Mouse (Mus musculus): ENCODE measurements at regions not wholly inside any gene's neighbourhood (a gene's known extent, or its start where the extent isn't known, plus 50 kb on each side); places are given as distances from the start of the nearest gene placed in this dataset.
A peak's percentile ranks its signal among the peaks of the same experiment; 100 is the strongest.

DNA sequence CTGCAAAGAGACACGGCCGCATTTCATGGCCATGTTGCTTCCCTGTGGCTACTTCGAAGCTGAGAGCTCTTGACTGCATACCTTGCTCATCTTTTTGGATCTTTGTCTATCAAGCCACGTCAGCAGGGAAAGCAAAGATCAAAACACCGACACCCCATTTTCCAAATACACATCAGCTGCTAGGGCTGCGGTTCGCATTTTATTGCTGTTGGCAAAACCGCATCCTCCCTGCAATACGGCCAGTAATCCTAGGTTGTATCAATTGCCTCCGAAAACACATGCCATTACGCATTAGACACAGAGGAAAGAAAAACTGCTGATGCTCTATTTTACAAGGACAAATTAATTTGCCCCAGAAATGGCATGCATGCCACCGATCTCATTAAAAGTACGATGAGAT, 136.5 kb upstream of the Spdye4c start:
- no peak for ATAC-seq (ENCODE audit: insufficient number of reproducible peaks, low FRiP score, low TSS enrichment)

DNA sequence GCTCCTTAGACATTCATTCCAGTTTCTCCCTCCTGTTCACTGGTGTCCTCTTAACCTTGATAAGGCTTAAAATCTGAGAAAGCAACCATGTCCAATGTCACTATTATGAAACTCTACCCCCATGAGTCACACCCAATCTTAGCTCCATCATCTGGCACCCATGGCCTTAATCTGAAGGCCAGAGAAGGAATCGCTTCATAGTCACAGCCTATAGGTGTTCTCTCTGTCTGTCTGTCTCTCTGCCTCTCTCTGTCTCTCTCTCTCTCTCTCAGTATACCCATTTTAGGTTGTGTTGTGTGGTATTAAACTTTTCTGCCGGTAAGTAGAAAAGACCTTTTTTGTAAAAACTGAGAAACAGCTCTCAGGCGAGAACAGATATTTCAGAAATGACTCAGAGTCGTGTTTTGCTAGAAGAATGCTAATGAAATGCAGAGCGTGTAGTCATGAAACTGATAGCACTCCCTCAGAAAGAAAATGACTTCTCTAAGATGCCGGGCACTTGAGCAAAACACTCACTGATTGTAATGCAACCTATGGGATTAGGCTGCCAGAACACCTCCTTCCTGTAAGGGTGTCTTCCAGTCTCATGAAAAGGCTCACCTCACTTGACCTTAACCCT, 133.3 kb upstream of the Spdye4c start:
- ATAC-seq (ENCODE audit: insufficient number of reproducible peaks, low FRiP score, low TSS enrichment): no peak

DNA sequence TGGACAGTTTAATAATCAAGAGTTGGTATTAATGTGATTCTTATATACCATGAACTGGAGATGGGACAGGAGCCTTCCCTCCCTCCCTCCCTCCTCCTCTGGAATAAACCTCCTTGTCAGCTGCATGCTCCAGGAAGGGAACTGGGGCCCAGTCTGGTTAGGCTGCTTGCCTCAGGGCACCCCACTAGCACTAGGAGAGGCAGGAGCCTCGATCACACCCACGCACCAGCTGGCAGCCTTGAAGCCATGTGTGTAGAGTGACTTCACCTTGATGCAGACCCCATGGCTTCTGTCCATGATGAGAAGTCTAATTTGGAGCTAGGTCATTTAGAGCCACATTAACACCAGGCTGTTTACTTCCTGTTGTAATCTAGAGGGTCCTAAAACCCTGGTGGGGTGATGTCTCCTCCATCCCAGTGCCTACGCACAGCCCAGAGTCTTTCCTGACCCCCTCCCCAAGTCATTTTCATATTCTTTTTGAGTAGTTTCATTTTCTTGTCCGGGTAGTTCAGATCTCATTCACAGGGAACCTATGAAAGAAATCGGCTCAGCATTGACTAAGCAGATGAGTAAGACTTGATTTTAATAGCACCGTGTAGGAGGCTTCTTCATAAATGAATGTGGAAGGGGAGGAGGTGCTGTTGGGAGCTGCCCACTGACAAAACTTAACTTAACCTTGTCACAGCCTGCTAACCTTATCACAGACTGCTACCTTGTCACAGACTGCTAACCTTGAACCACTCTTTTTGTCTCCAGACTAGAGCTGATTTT, 125.6 kb upstream of the Spdye4c start:
- ATAC-seq (ENCODE audit: insufficient number of reproducible peaks, low FRiP score, low TSS enrichment): peak; percentile 69

DNA sequence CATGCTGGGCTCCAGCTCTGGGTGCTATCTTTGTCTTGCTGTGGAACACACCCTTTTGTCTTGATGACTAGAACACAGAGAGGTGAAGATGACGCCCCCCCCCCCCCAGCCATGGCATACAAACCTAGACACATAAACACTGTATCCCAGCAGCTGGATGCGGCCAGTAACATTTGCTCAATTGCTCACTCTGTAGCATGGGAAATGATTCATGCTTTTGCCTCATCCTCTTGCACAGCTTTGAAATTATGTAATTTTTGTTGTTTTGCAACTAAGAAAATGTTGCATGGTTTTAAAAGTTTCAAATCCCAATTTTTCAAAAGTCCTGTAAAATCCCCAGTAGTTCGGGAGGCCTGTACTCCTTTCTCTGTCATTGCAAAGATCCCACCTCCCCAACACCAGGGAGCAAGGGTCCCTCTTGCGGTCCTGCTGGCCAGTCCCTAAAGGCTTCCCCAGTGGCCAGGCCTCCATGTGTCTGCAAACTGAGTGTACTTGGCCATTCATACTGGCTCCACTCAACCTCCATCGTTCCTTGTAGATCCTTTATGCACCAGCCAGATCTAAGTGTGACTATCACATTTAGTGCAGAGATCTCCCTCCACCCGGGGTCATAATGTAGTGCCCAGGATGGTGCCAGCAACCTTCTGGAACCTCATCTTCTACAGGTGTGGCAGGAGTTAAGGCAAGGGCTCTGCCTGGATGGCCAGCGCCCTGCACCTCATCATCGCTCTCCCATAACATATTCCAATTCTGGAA, 123.3 kb upstream of the Spdye4c start:
- no peak for ATAC-seq (ENCODE audit: insufficient number of reproducible peaks, low FRiP score, low TSS enrichment)

DNA sequence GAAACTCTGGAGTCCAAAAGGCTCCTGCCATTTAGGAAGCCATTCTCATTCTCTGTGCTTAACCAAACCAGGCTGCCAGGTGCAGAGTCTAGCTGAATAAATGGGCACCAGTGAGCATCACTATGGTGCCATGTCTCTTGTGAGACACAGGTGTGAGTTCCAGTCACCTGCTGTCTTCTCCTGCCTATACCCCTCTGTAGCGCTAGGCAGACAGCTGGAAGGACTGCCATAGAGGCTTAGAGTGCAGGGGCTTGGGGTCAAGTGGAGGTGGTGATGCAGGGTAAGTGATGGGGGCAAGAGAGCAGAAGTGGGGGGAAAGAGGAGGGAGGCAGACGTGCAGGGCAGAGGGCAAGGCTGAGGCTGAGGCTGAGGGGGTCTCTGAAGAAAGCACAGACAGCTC, 122.7 kb upstream of the Spdye4c start:
- ATAC-seq (ENCODE audit: insufficient number of reproducible peaks, low FRiP score, low TSS enrichment): no peak

DNA sequence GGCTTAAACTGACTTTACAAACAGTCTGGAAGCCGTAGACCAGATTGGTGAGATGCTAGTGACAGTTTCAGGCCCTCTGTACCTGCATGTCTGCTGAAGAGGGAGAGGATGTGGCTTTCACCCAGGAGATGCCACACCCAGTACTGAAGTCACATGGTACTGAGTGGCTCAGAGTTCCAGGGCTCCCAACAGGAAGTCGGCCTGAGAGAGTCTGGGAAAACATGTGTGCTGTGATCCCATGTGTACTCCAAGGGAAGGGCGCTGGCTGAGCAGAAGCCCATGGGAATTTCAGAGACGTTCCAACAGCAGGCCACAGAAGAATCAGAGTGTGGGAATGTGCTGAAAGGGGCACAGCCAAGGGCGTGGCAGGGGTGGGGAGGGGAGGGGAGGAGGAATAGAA, 120.7 kb upstream of the Spdye4c start:
- ATAC-seq (ENCODE audit: insufficient number of reproducible peaks, low FRiP score, low TSS enrichment): no peak

DNA sequence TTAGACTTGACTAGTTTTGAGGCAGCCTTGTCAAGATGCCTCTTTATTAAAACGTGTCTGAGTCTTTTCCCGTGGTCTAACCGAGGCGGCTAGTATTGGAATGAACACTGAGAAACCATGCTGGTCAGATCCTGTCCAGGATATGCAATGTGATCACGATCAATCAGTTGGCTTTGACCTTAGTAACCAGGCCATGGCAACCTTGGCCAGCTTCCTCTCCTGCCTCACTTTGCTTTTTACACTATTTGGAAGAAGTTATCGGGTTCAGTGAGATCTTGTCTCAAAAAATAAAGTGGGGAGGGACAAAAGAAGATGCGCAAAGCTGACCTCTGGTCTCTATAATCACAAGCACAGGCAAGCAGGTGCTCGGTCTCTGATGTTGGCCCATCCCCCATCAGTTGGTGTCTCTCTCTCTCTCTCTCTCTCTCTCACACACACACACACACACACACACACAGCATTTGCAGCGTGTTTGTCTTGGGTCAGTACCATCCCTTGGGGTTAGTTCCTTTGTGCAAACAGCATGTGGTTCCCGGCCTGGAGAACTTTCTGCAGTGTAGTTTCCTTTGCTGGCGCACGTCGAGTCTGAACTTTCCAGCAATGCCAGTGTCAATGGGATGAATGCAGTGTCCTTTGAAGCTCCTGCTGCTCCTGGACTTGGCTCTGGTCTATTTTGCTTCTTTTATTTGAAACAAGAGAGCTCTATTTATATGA, 117.6 kb upstream of the Spdye4c start:
- no peak for ATAC-seq (ENCODE audit: insufficient number of reproducible peaks, low FRiP score, low TSS enrichment)

DNA sequence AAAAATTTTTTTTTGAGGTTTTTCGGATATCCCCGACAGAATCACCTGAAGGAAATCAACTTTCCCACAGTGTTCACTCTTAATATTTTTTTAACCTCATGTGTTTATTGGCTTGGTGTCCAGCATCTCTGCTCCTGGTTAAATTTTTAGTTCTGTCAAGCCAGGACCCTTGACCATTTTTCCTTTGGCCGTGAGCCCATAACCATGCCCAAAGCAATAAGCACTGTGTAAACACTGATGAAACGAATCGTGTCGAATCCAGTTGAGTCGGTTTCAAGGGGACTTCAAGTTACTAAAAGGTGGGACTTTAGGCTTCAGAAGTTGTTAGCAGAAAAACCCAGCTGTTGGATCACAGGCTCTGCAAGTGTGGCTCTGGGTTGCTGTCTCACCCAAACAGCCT, 117.0 kb upstream of the Spdye4c start:
- ATAC-seq (ENCODE audit: insufficient number of reproducible peaks, low FRiP score, low TSS enrichment): no peak

DNA sequence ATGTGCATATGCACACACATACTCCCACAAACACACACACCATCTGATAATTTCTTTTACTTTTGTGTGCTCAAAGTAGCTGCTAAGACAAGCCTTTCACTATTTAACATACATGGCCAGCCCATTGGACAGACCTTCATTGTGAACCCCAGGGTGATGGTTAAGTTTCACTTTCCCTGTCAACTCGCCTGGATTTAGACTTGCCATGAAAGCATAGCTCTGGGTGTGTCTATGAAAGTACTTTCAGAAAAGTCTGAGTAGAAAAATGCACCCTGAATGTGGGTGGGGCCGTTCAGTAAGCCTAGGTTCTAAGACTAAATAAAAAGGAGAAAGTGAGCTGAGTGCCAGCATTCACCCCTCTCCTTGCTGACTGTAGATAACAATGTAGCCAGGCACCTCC, 113.8 kb upstream of the Spdye4c start:
- no peak for ATAC-seq (ENCODE audit: insufficient number of reproducible peaks, low FRiP score, low TSS enrichment)

DNA sequence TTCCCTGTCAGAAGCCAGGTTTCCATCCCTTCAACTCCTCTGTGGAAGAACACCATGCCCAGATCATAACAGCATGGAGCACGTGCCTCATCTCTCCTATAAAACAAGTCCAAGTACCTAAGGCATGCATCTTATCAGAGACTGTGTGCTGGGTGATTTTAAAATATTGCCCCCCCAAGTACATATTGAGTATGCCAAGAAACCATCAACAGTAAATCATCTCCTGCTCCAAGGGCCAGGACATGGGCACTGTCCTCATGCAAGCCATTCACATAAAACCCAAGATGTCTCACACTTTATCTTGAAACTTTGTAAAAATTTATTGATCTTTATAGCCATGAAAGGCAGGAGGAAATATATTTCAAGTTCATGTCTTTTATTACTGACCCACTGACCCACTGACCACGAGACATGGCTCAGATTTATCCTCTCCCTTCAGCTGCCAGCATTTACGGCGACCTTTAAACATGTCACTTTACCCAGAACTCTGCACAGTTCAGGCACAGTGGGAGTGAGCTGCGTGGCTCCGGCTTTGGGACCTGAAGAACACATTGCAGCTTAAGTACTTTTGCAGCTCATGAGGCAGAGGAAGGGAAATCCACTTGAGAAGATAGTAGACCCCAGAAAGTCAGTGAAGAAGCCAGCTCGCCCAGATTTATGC, 99.7 kb upstream of the Spdye4c start:
- no peak for ATAC-seq (ENCODE audit: insufficient number of reproducible peaks, low FRiP score, low TSS enrichment)

DNA sequence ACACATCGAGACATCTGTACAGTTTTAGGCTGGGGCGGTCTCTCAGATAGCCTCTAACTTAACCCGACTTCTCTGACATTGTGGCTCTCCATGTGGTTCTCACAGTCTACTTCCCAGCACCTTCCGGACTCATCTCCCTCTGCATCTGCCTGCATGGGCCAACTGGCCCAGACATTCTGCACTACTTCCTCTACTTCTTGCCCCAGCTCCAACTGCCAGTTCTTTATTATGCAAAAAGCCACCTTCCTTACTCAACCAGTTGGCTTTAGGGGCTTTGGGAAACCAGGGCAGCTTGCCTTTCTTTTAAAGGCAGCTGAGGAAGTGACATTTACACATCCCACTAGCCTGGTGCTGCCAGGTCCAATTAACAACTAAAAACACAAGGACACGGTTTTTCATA, 97.1 kb upstream of the Spdye4c start:
- ATAC-seq (ENCODE audit: insufficient number of reproducible peaks, low FRiP score, low TSS enrichment): no peak

DNA sequence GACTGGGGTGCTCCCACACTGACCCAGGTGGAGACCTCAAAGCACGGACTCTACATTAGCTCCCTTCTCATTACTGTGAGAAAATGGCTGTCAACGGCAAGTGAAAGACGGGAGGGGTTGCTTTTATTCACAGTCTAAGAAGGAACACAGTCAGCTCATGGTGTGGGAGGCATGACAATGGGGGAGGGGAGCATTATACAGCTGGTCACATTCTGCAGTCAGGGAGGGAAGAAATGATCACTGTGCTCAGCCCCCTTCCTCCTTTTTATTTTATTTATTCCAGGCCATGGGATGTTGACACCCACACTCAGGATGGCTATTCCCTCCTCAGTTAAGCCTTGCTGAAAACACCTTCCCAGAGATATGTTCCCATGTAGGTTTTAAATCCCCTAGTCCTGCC, 93.1 kb upstream of the Spdye4c start:
- no peak for ATAC-seq (ENCODE audit: insufficient number of reproducible peaks, low FRiP score, low TSS enrichment)

DNA sequence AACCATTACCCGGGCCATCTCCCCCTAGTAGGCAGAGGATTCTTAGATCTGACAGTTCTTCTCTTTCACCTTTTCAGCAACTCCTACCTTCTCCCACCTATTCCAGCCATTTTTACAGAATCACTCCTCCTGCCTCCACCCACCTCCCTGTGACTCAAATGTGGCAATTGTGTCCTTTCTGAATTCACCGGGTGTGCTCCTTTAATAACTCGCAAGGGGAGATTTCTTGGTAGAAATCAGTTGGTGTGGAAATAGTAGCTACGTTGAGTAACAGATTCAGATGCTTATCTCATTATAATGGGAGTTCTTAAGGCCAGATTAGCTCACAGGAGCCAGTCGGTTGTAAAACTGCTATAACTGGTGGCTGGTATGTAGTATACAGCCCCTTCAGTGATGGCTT, 92.4 kb upstream of the Spdye4c start:
- ATAC-seq (ENCODE audit: insufficient number of reproducible peaks, low FRiP score, low TSS enrichment): no peak

DNA sequence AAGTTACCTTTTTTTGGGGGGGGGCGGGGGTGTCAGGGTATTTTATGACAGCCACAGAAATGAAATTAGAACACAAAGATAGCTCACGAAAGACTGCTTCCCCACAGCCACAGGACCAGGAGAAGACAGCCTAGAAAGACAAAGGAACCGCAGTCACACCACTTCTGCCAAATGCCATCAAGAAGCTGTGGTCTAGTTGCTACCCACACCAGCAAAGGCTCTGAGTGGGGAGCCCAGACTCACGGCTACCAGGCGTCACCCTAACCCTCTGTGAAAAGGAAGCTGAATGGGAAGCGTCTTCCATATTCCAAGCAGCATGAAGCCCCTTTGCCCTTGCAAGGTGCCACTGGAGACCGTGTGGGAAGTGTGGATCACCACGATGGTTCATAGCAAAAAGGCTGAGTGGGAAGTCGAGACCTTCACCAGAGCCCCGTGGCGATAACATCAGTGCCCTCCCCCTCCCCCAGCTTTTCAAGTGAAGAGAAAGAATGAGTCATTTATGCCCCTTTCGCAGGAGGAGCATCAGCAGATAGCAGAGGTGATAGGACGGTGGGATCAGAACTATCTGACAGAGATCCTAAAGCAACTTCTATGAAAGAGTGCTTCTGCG, 91.3 kb upstream of the Spdye4c start:
- no peak for ATAC-seq (ENCODE audit: insufficient number of reproducible peaks, low FRiP score, low TSS enrichment)

DNA sequence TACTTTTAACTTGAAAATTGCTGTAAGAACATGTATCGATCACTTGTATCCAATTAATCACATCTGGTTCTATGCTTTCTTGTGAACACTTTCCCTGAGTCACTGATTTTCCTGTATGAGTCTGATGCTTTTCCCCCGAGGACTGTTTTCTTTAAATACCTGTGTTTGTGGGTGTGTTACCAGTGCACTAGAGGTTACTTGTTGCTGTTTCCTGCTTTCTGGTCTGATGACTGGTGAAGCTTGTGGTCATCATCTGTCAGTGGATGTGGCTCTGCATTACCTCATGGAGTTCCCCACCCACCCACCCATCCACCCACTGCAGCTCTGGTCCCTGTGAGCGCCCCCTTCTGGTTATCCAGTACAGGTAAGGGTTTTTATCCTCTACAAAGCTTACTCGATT, 88.3 kb upstream of the Spdye4c start:
- no peak for ATAC-seq (ENCODE audit: insufficient number of reproducible peaks, low FRiP score, low TSS enrichment)

DNA sequence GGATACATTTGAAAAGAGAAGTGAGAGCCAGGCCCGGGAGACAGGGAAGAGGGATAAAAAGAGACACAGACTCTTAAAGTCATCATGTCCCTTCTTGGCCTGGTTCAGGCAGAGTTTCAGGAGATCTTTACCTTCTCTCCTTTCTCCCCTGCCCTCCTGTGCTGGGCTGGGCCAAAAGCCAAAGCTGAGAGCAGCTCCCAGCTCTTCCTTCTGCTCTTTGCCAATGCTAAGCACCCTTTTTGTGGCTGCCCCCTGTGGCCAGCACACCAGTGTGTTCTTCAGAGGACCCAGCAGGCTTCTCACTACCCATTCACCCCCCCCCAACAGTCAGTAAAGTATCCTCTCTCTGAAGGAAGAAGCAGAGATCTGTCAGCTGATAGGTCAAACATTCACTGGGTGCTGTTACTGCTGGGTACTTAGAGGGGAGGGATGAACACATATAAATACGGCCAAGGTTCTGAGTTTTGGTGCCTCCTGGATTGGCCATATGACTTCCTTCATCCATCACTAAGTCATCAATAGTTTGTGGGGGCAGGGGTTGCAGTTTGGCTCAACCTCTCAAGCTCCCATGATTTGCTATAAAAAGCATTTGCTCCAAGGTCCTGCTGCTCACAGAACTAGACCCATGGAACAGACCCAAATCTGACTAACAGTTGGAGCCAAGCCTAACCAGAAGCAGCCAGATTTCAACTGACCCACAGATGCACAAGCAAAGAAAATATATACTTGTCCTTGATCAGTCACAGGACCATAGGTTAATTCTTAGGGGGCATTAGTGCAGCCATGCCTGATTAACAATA, 87.7 kb upstream of the Spdye4c start:
- peak; percentile 49; the same call in 1 of the 2 replicates for ATAC-seq (ENCODE audit: insufficient number of reproducible peaks, low FRiP score, low TSS enrichment)

DNA sequence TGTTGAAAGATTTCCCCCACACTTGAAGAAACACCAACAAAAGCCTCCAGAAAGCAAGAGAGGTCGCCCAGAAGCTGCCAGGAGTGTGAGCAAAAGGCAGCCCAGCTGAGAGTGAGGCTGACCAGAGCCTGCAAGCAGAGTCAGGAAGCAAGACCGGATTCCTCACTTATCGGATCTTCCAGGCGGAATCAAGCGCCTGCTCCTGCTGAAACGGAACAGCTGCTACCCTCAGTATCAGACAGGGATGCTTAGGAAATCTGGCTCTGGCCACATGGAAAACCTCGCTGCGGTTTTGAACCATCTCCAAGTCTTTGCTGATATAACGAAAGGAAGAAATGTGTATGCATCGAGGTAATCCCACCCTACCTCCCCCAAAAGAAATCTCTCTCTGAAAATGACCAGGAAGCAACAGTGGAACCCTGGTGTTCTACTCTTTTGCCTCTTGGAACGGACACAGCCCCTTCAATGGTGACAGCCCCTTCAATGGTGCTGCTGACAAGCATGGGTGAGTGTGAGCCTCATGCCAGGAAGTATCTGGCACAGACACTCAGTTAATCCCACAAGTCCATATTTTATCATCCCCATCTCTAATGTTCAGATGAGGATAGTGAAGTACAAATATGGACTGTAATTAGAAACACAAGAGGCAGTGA, 83.3 kb upstream of the Spdye4c start:
- ATAC-seq (ENCODE audit: insufficient number of reproducible peaks, low FRiP score, low TSS enrichment): peak; percentile 54; the same call in 1 of the 2 replicates

DNA sequence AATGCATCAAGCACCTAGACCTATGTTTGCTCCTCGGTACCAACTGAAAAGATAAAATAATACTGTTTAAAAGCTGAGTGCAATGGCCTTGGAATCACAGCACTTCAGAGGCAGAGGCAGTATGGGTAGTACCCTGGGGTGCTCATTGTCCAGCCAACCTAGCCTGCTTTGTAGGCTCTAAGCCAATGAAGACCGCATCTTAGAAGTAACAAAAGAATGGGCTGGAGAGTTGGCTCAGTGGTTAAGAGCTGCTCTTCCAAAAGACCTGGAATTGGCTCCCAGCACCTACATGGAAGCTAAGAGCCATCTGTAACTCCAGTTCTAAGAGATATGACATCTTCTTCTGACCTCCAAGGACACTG, 82.8 kb upstream of the Spdye4c start:
- ATAC-seq (ENCODE audit: insufficient number of reproducible peaks, low FRiP score, low TSS enrichment): no peak

DNA sequence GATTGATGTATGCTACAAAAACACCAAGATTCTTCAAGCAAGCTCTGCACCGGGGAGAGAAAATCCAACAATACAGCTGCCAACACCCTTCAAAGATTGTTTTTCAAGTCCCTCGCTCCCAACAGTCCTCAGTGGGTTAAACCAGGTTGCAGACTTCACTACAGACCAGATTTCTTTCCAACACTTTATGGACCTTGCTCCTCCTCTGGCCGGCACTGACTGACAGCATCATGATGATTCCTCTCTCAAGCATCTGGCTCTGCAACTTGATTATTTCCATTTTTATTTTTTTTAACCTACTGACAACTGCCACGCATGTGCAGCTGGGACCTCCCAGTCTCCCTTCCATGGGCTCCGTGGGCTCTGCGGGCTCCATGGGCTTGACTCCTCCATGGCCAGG, 79.7 kb upstream of the Spdye4c start:
- ATAC-seq (ENCODE audit: insufficient number of reproducible peaks, low FRiP score, low TSS enrichment): no peak

Data from cerebellum, adult (tissue).